Mouse (Mus musculus): ENCODE measurements around the gene 3110009E18Rik. TPM values are rescaled to one million over a fixed set of nuclear protein-coding genes. Genes with fewer than 3 reads are reported as not detected.
A peak's percentile ranks its signal among the peaks of the same experiment; 100 is the strongest.

The 3110009E18Rik gene
- polyA plus RNA-seq, 1 experiment from 2014 or later = 16.7 TPM

GRCm38 (mm10) chr1:120187059-120187458 is 66.1 kb downstream of the 3110009E18Rik start:
- Histone ChIP-seq H3K27ac (ENCODE audit: low read length) (no peak overlapping the region), H3K9ac (replicated peaks; ENCODE audit: low read length) (no peak overlapping the region), H3K4me1 (ENCODE audit: insufficient read depth, low read length) (no peaks in the 10 kb centered on the region), H3K9me3 (ENCODE audit: low read length) (no peaks in the 10 kb centered on the region), H3K4me2 (replicated peaks; ENCODE audit: low read depth, low read length) (no peak overlapping the region), H3K36me3 (ENCODE audit: insufficient read depth, low read length) (no peaks in the 10 kb centered on the region), H3K27me3 (ENCODE audit: insufficient read depth, low read length) (no peaks in the 10 kb centered on the region), H3K4me3 (ENCODE audit: low read length) (no peak overlapping the region)
- ATAC-seq (ENCODE audit: low FRiP score, low TSS enrichment) = no peak
- WGBS = 71% methylated on average over 7 of the region's 7 CpGs

- no peaks in the 10 kb centered on the region for H3K4me1 ChIP-seq (ENCODE audit: insufficient read depth, low read length)
- H3K9ac ChIP-seq (replicated peaks; ENCODE audit: low read length) = no peak overlapping the region
- H3K4me2 ChIP-seq (replicated peaks; ENCODE audit: low read depth, low read length) = no peak overlapping the region
- H3K27ac ChIP-seq (ENCODE audit: low read length) = no peak overlapping the region
- H3K9me3 ChIP-seq (ENCODE audit: low read length) = no peaks in the 10 kb centered on the region
- no peaks in the 10 kb centered on the region for H3K36me3 ChIP-seq (ENCODE audit: insufficient read depth, low read length)
- ATAC-seq (ENCODE audit: low FRiP score, low TSS enrichment) = no peak
- no peaks in the 10 kb centered on the region for H3K27me3 ChIP-seq (ENCODE audit: insufficient read depth, low read length)
- H3K4me3 ChIP-seq (ENCODE audit: low read length) = no peak overlapping the region
- WGBS = 87% methylated on average over 6 of the region's 6 CpGs
Observed at GRCm38 (mm10) chr1:120189206-120189605, 68.2 kb downstream of the 3110009E18Rik start.

- no peak overlapping the region for H3K4me3 ChIP-seq (ENCODE audit: low read length)
- H3K9me3 ChIP-seq (ENCODE audit: low read length) = no peaks in the 10 kb centered on the region
- no peak for ATAC-seq (ENCODE audit: low FRiP score, low TSS enrichment)
- H3K27ac ChIP-seq (ENCODE audit: low read length) = no peak overlapping the region
- 89% methylated on average over 2 of the region's 2 CpGs for WGBS
- H3K9ac ChIP-seq (replicated peaks; ENCODE audit: low read length) = no peak overlapping the region
- no peaks in the 10 kb centered on the region for H3K4me1 ChIP-seq (ENCODE audit: insufficient read depth, low read length)
- no peaks in the 10 kb centered on the region for H3K36me3 ChIP-seq (ENCODE audit: insufficient read depth, low read length)
- H3K4me2 ChIP-seq (replicated peaks; ENCODE audit: low read depth, low read length) = no peak overlapping the region
- H3K27me3 ChIP-seq (ENCODE audit: insufficient read depth, low read length) = no peaks in the 10 kb centered on the region
Observed at GRCm38 (mm10) chr1:120190300-120190699, 69.3 kb downstream of the 3110009E18Rik start.

- ATAC-seq (ENCODE audit: low FRiP score, low TSS enrichment) = no peak
- WGBS = 78% methylated on average over 6 of the region's 6 CpGs
Observed at GRCm38 (mm10) chr1:120190946-120191345, 70.0 kb downstream of the 3110009E18Rik start.

DNA sequence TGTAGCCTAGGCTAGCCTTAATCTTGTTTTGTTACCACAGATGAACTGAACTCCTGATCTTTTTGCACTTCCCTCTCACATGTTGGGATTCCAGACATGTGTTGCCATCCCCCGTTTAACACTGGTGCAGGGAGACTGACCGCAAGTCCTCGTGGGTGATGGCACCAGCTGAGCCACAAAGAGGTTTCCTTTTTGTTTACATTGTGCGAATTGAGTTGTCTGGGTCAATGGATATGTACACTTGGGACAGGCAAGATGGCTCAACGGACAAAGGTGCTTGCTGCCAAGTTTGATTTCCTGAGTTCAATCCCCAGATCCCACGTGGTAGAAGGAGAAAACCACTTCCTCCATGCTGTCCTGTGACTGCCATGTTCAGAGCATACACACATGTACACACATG is 71.3 kb downstream of the 3110009E18Rik start:
- Histone ChIP-seq H3K9ac (replicated peaks; ENCODE audit: low read length) (no peak overlapping the region), H3K4me1 (ENCODE audit: insufficient read depth, low read length) (no peaks in the 10 kb centered on the region), H3K27ac (ENCODE audit: low read length) (no peak overlapping the region), H3K4me3 (ENCODE audit: low read length) (no peak overlapping the region), H3K27me3 (ENCODE audit: insufficient read depth, low read length) (no peaks in the 10 kb centered on the region), H3K9me3 (ENCODE audit: low read length) (no peaks in the 10 kb centered on the region), H3K4me2 (replicated peaks; ENCODE audit: low read depth, low read length) (no peak overlapping the region), H3K36me3 (ENCODE audit: insufficient read depth, low read length) (no peaks in the 10 kb centered on the region)
- ATAC-seq (ENCODE audit: low FRiP score, low TSS enrichment) = no peak
- 69% methylated on average over 6 of the region's 6 CpGs for WGBS

More at GRCm38 (mm10) chr1:120190946-120191345, 70.0 kb downstream of the 3110009E18Rik start:
- Histone ChIP-seq H3K27ac (ENCODE audit: low read length) (no peak overlapping the region), H3K9me3 (ENCODE audit: low read length) (no peaks in the 10 kb centered on the region), H3K4me2 (replicated peaks; ENCODE audit: low read depth, low read length) (no peak overlapping the region), H3K36me3 (ENCODE audit: insufficient read depth, low read length) (no peaks in the 10 kb centered on the region), H3K4me1 (ENCODE audit: insufficient read depth, low read length) (no peaks in the 10 kb centered on the region), H3K27me3 (ENCODE audit: insufficient read depth, low read length) (no peaks in the 10 kb centered on the region), H3K4me3 (ENCODE audit: low read length) (no peak overlapping the region), H3K9ac (replicated peaks; ENCODE audit: low read length) (no peak overlapping the region)

- H3K9ac ChIP-seq (replicated peaks; ENCODE audit: low read length) = no peak overlapping the region
- no peak overlapping the region for H3K4me2 ChIP-seq (replicated peaks; ENCODE audit: low read depth, low read length)
- no peaks in the 10 kb centered on the region for H3K36me3 ChIP-seq (ENCODE audit: insufficient read depth, low read length)
- no peaks in the 10 kb centered on the region for H3K9me3 ChIP-seq (ENCODE audit: low read length)
- 92% methylated on average over 10 of the region's 10 CpGs for WGBS
- no peak for ATAC-seq (ENCODE audit: low FRiP score, low TSS enrichment)
- no peaks in the 10 kb centered on the region for H3K27me3 ChIP-seq (ENCODE audit: insufficient read depth, low read length)
- no peak overlapping the region for H3K4me3 ChIP-seq (ENCODE audit: low read length)
- H3K27ac ChIP-seq (ENCODE audit: low read length) = no peak overlapping the region
- no peaks in the 10 kb centered on the region for H3K4me1 ChIP-seq (ENCODE audit: insufficient read depth, low read length)
Observed at GRCm38 (mm10) chr1:120193586-120193985, 72.6 kb downstream of the 3110009E18Rik start.

- no peaks in the 10 kb centered on the region for H3K4me1 ChIP-seq (ENCODE audit: insufficient read depth, low read length)
- ATAC-seq (ENCODE audit: low FRiP score, low TSS enrichment) = no peak
Observed at GRCm38 (mm10) chr1:120195947-120196346, 75.0 kb downstream of the 3110009E18Rik start.

GRCm38 (mm10) chr1:120196724-120197123 is 75.7 kb downstream of the 3110009E18Rik start:
- H3K4me3 ChIP-seq (ENCODE audit: low read length) = no peak overlapping the region
- H3K4me1 ChIP-seq (ENCODE audit: insufficient read depth, low read length) = no peaks in the 10 kb centered on the region
- H3K9ac ChIP-seq (replicated peaks; ENCODE audit: low read length) = no peak overlapping the region
- no peaks in the 10 kb centered on the region for H3K9me3 ChIP-seq (ENCODE audit: low read length)
- H3K27me3 ChIP-seq (ENCODE audit: insufficient read depth, low read length) = no peaks in the 10 kb centered on the region
- no peak for ATAC-seq (ENCODE audit: low FRiP score, low TSS enrichment)
- H3K36me3 ChIP-seq (ENCODE audit: insufficient read depth, low read length) = no peaks in the 10 kb centered on the region
- no peak overlapping the region for H3K4me2 ChIP-seq (replicated peaks; ENCODE audit: low read depth, low read length)
- WGBS = 88% methylated on average over 2 of the region's 2 CpGs
- no peak overlapping the region for H3K27ac ChIP-seq (ENCODE audit: low read length)

More at GRCm38 (mm10) chr1:120195947-120196346, 75.0 kb downstream of the 3110009E18Rik start:
- H3K9ac ChIP-seq (replicated peaks; ENCODE audit: low read length) = no peak overlapping the region
- H3K4me2 ChIP-seq (replicated peaks; ENCODE audit: low read depth, low read length) = no peak overlapping the region
- H3K27me3 ChIP-seq (ENCODE audit: insufficient read depth, low read length) = no peaks in the 10 kb centered on the region
- WGBS = 35% methylated on average over 5 of the region's 5 CpGs
- H3K36me3 ChIP-seq (ENCODE audit: insufficient read depth, low read length) = no peaks in the 10 kb centered on the region
- no peak overlapping the region for H3K27ac ChIP-seq (ENCODE audit: low read length)
- no peaks in the 10 kb centered on the region for H3K9me3 ChIP-seq (ENCODE audit: low read length)
- no peak overlapping the region for H3K4me3 ChIP-seq (ENCODE audit: low read length)

- no peaks in the 10 kb centered on the region for H3K9me3 ChIP-seq (ENCODE audit: low read length)
- no peak overlapping the region for H3K27ac ChIP-seq (ENCODE audit: low read length)
- H3K4me2 ChIP-seq (replicated peaks; ENCODE audit: low read depth, low read length) = no peak overlapping the region
- H3K4me1 ChIP-seq (ENCODE audit: insufficient read depth, low read length) = no peaks in the 10 kb centered on the region
- H3K4me3 ChIP-seq (ENCODE audit: low read length) = no peak overlapping the region
- no peaks in the 10 kb centered on the region for H3K36me3 ChIP-seq (ENCODE audit: insufficient read depth, low read length)
- peak; percentile 68 for ATAC-seq (ENCODE audit: low FRiP score, low TSS enrichment)
- WGBS = 15% methylated on average over 5 of the region's 5 CpGs
- H3K9ac ChIP-seq (replicated peaks; ENCODE audit: low read length) = no peak overlapping the region
- H3K27me3 ChIP-seq (ENCODE audit: insufficient read depth, low read length) = no peaks in the 10 kb centered on the region
Observed at GRCm38 (mm10) chr1:120197189-120197588, 76.2 kb downstream of the 3110009E18Rik start.

DNA sequence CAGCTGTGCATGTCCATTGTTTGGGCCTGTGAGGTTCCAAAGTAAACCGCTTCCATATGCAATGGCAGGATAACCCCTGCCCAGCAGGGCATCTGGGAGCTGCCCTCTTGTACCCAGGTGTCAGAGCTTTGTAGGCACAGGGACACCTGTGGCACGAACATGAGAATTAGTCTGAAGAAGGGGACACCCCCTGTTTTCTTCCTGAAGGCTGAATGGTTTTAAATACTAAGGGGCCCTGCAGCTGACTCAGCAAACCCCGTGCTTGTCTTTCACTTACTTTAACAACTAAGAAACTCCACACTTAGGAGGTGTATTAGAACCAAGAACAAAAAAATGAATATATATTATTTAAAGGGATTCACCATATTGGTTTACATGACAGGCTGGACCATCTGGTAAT is 77.2 kb downstream of the 3110009E18Rik start:
- 72% methylated on average over 3 of the region's 3 CpGs for WGBS
- no peaks in the 10 kb centered on the region for H3K36me3 ChIP-seq (ENCODE audit: insufficient read depth, low read length)
- H3K4me1 ChIP-seq (ENCODE audit: insufficient read depth, low read length) = no peaks in the 10 kb centered on the region

More for the DNA sequence above, 77.2 kb downstream of the 3110009E18Rik start:
- no peak overlapping the region for H3K4me3 ChIP-seq (ENCODE audit: low read length)
- H3K27ac ChIP-seq (ENCODE audit: low read length) = no peak overlapping the region
- H3K4me2 ChIP-seq (replicated peaks; ENCODE audit: low read depth, low read length) = no peak overlapping the region
- no peaks in the 10 kb centered on the region for H3K27me3 ChIP-seq (ENCODE audit: insufficient read depth, low read length)
- no peak overlapping the region for H3K9ac ChIP-seq (replicated peaks; ENCODE audit: low read length)
- H3K9me3 ChIP-seq (ENCODE audit: low read length) = no peaks in the 10 kb centered on the region
- ATAC-seq (ENCODE audit: low FRiP score, low TSS enrichment) = no peak

Data from kidney, embryonic 16.5 days (tissue).